Mouse (Mus musculus) hindbrain, postnatal 0 days (tissue): ENCODE data around the gene Gm20518. TPM values are rescaled to one million over a fixed set of nuclear protein-coding genes. Genes with fewer than 3 reads are reported as not detected.

Source experiments
- ATAC-seq: fragments of 200-750 bp; cut with Nextera tagmentation; 2 replicates; pipeline ENCODE4 v1.8.0; 2017; ENCODE audit warnings: mild to moderate bottlenecking, moderate TSS enrichment, moderate library complexity
- DNase-seq: peaks from one replicate; pipeline ENCODE4 v3.0.0-alpha.2; 2015; ENCODE audit warnings: low spot score
- H3K27ac ChIP-seq: fragments of 300-500 bp; sonication (generic); 2 replicates; pipeline ENCODE4 v1.5.1; 2014; ENCODE audit warnings: mild to moderate bottlenecking
- H3K27me3 ChIP-seq: fragments of 300-500 bp; sonication (generic); 2 replicates; pipeline ENCODE4 v1.6.1; 2014; ENCODE audit warnings: low read length, mixed read lengths; ENCODE audit not compliant: insufficient read depth
- H3K36me3 ChIP-seq: fragments of 300-500 bp; sonication (generic); 2 replicates; pipeline ENCODE4 v1.6.1; 2014; ENCODE audit warnings: low read length, mixed read lengths; ENCODE audit not compliant: insufficient read depth
- H3K4me1 ChIP-seq: fragments of 300-500 bp; sonication (generic); 2 replicates; pipeline ENCODE4 v1.6.1; 2014; ENCODE audit warnings: antibody characterized with exemption, low read length, mixed read lengths; ENCODE audit not compliant: insufficient read depth
- H3K4me2 ChIP-seq: fragments of 300-500 bp; sonication (generic); 2 replicates; pipeline ENCODE4 v1.6.1; 2014; ENCODE audit warnings: low read depth, mild to moderate bottlenecking, low read length, moderate library complexity, mixed read lengths
- H3K4me3 ChIP-seq: fragments of 300-500 bp; sonication (generic); 2 replicates; pipeline ENCODE4 v1.5.1; 2014; ENCODE audit warnings: low read length
- H3K9ac ChIP-seq: fragments of 300-500 bp; sonication (generic); replicated peaks from 2 replicates; pipeline ENCODE4 v1.6.1; 2014; ENCODE audit warnings: mild to moderate bottlenecking, low read length, moderate library complexity, mixed read lengths
- H3K9me3 ChIP-seq: fragments of 300-500 bp; sonication (generic); 2 replicates; pipeline ENCODE4 v1.6.1; 2016; ENCODE audit warnings: low read length, mixed read lengths
- CTCF ChIP-seq: IDR thresholded peaks from 2 replicates; pipeline ENCODE4 v1.5.1; 2016; ENCODE audit warnings: antibody characterized with exemption, control low read depth, low read depth
- WGBS: fragments of 180-500 bp; shearing (Covaris S2); extraction: QIAGEN DNeasy Blood & Tissue Kit; methylation state at CpG from one replicate; pipeline ENCODE4 v1.1.7; 2014; 5-methylcytosine and 5-hydroxymethylcytosine counted together
- polyA plus RNA-seq: library from polyadenylated mRNA; unstranded; fragments of >200 nt; fragmentation: Nextera tagmentation; extraction: Ambion mirVana; gene quantifications from 2 replicates; pipeline ENCODE4 v1.2.1, GENCODE M21; 2015
- total RNA-seq: library from RNA; depleted of rRNA; stranded (reverse); fragments of >200 nt; gene quantifications from 2 replicates; pipeline ENCODE4 v1.2.3, GENCODE M21; 2014

Gm20518 gene
- total and polyA plus RNA-seq, 2 experiments from 2014 or later, result 0.20 to 0.42 TPM

DNA sequence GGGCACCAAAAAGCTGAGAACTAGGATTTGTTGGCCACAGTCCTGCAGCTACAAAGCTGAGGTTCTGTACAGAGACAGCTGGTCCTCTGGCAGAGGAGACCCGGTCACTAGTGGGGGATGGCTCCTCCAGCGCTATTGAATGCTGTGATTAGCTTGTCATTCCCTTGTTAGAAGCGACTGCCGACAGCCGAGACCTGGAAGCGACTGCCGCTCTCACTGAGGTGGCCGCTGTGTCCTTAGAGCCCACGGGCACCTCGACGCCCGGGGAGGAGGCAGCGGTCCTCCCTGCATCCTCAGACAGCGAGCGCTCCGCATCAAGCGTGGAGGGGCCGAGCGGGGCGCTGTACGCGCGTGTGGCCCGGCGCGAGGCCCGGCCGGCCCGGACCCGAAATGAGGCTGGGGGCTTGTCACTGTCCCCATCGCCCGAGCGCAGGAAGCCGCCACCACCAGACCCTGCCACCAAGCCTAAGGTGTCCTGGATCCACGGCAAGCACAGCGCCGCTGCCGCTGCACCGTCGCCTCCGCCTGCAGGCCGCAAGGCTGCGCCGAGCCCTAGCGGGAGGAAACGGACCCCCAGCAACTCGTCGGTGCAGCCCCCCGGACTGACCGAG, 84.8 kb downstream of the Gm20518 start:
- WGBS, result 2% methylated on average over 49 of the region's 50 CpGs
- Histone ChIP-seq H3K4me2 (peak overlapping the region; percentile 91), H3K4me3 (peak overlapping the region; percentile 63), H3K4me1 (peaks cover 31% of the 10 kb centered on the region), H3K9me3 (no peaks in the 10 kb centered on the region), H3K36me3 (no peaks in the 10 kb centered on the region), H3K27me3 (peaks cover 40% of the 10 kb centered on the region), H3K27ac (peak overlapping the region; percentile 86), H3K9ac (peak overlapping the region; percentile 78)
- DNase-seq (peak; percentile 37), ATAC-seq (peak; percentile 2; the same call in 1 of the 2 replicates)
- no peak for TF ChIP-seq CTCF

DNA sequence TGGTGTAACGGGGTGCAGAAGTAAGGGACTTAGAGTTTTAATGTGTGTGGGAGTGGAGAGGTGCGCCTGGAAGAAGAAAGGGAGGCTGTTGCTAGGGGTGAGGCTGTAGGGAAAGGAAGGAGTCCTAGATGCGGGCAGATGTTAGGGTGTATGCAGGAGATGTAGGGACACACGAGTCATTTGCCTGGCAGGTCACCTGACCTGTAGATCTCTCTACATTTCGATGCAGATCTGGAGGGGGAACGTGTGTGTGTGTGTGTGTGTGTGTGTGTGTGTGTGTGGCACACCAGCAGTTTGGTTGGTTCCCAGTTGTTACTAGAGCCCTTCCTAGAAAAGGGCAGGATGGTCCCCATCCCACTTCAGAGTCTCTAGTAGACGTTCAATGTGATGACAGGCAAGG, 86.5 kb downstream of the Gm20518 start:
- DNase-seq (no peak), ATAC-seq (no peak)
- peaks cover 31% of the 10 kb centered on the region for H3K4me1 ChIP-seq
- no peak for TF ChIP-seq CTCF
- peaks cover 52% of the 10 kb centered on the region for H3K27me3 ChIP-seq
- H3K9ac ChIP-seq, result no peak overlapping the region
- peak overlapping the region; percentile 70 for H3K4me2 ChIP-seq
- H3K4me3 ChIP-seq, result peak overlapping the region; percentile 30; the same call in 1 of the 2 replicates
- H3K27ac ChIP-seq, result no peak overlapping the region
- H3K9me3 ChIP-seq, result no peaks in the 10 kb centered on the region
- WGBS, result 20% methylated on average over 7 of the region's 7 CpGs
- no peaks in the 10 kb centered on the region for H3K36me3 ChIP-seq

- H3K9ac ChIP-seq, result no peak overlapping the region
Observed at GRCm38 (mm10) chr16:17804449-17804912, 87.0 kb downstream of the Gm20518 start.

DNA sequence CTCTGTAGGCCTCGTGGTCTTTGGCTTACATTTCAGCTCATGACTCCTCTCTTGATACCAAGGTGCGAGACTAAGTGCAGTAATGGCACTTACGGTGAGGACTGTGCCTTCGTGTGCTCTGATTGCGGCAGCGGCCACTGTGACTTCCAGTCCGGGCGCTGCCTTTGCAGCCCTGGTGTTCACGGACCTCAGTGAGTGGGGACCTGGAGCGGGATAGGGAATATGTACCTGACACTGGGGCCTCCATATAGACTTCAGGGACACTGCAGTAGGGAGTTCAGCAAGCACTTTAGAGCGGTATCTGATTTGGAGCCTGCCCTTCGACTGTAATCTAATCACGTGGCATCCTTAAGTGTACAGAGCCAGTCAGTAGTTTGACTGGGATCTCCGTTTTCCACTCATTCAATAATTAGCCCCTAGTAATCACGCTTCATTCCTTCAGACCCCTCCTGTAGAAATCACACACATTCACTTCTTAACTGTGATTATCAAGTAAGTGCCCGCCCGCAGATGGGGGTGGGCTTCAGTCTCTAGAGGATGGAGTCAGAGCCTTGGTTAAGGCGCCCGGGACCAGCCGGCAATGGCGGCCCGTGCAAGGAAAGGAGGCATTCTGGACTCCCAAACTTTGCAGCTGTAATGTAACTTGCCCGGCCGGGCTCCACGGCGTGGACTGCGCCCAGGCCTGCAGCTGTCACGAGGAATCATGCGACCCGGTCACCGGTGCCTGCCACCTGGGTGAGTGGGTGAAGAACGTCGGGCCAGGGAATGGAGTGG, 87.6 kb downstream of the Gm20518 start:
- H3K9me3 ChIP-seq, result no peaks in the 10 kb centered on the region
- 9% methylated on average over 33 of the region's 33 CpGs for WGBS
- H3K4me2 ChIP-seq, result peak overlapping the region; percentile 70
- H3K4me1 ChIP-seq, result peaks cover 26% of the 10 kb centered on the region
- 0 out of 2 replicates have a peak overlapping the region, but pooled peaks have one; percentile 35 for H3K9ac ChIP-seq
- no peak overlapping the region for H3K27ac ChIP-seq
- H3K27me3 ChIP-seq, result peaks cover 63% of the 10 kb centered on the region
- H3K4me3 ChIP-seq, result peak overlapping the region; percentile 39
- no peaks in the 10 kb centered on the region for H3K36me3 ChIP-seq
- DNase-seq, result no peak
- ATAC-seq, result no peak
- TF ChIP-seq CTCF, result no peak

More at GRCm38 (mm10) chr16:17804449-17804912, 87.0 kb downstream of the Gm20518 start:
- ATAC-seq, result no peak
- Histone ChIP-seq H3K27me3 (peaks cover 57% of the 10 kb centered on the region), H3K4me1 (peaks cover 29% of the 10 kb centered on the region), H3K36me3 (no peaks in the 10 kb centered on the region), H3K4me3 (peak overlapping the region; percentile 30), H3K27ac (no peak overlapping the region), H3K9me3 (no peaks in the 10 kb centered on the region), H3K4me2 (peak overlapping the region; percentile 70)
- 4% methylated on average over 31 of the region's 33 CpGs for WGBS
- DNase-seq, result no peak
- TF ChIP-seq CTCF, result no peak

DNA sequence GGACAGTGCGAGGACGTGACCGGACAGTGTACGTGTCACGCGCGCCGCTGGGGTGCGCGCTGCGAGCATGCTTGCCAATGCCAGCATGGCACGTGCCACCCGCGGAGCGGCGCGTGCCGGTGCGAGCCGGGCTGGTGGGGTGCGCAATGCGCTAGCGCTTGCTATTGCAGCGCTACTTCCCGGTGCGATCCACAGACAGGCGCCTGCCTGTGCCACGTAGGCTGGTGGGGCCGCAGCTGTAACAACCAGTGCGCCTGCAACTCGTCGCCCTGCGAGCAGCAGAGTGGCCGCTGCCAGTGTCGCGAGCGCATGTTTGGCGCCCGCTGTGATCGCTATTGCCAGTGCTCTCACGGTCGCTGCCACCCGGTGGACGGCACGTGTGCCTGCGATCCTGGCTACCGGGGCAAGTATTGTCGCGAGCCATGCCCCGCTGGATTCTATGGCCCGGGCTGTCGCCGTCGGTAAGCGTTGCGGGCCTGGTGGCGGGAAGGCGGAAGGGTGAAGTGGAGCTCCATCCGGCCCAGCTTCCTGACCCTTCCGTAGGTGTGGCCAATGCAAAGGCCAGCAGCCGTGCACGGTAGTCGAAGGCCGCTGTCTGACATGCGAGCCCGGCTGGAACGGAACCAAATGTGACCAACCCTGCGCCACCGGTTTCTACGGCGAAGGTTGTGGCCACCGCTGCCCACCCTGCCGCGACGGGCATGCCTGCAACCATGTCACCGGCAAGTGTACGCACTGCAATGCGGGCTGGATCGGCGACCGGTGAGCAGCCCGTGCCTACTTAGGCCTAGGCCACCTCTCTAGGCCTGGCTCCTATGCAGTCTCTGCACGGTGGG, 88.4 kb downstream of the Gm20518 start:
- peaks cover 67% of the 10 kb centered on the region for H3K27me3 ChIP-seq
- peak overlapping the region; percentile 39 for H3K4me3 ChIP-seq
- H3K9me3 ChIP-seq, result no peaks in the 10 kb centered on the region
- peak; percentile 38 for ATAC-seq
- H3K27ac ChIP-seq, result no peak overlapping the region
- peak overlapping the region; percentile 35 for H3K9ac ChIP-seq
- H3K4me2 ChIP-seq, result peak overlapping the region; percentile 70
- peak; percentile 63 for DNase-seq
- H3K4me1 ChIP-seq, result peaks cover 31% of the 10 kb centered on the region
- H3K36me3 ChIP-seq, result no peaks in the 10 kb centered on the region
- TF ChIP-seq CTCF, result peak; percentile 23
- 4% methylated on average over 82 of the region's 83 CpGs for WGBS

DNA sequence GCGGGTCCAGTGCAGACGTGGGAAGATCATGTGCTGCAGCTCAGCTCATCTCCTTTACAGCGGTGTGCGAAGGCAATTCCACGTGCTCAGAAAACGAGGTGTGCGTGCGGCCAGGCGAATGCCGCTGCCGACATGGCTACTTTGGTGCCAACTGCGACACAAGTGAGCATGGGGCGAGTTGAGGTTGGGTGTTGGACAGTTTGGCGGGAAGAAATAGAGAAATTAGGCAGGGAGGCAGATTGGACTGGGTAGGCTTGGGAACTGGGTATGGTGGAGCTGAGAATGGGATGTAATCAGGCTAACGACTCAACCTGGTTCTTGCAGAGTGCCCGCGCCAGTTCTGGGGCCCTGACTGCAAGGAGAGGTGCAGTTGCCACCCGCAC, 89.0 kb downstream of the Gm20518 start:
- TF ChIP-seq CTCF, result no peak
- Histone ChIP-seq H3K36me3 (no peaks in the 10 kb centered on the region), H3K27ac (no peak overlapping the region), H3K9ac (peak overlapping the region; percentile 35; the same call in 1 of the 2 replicates), H3K27me3 (peaks cover 70% of the 10 kb centered on the region), H3K4me1 (peaks cover 31% of the 10 kb centered on the region), H3K9me3 (no peaks in the 10 kb centered on the region), H3K4me2 (peak overlapping the region; percentile 70), H3K4me3 (peak overlapping the region; percentile 39)
- WGBS, result 4% methylated on average over 18 of the region's 18 CpGs
- no peak for DNase-seq
- ATAC-seq, result no peak
